8 mouse cellular contexts compared by ENCODE assay signal in the genomic region with DNA sequence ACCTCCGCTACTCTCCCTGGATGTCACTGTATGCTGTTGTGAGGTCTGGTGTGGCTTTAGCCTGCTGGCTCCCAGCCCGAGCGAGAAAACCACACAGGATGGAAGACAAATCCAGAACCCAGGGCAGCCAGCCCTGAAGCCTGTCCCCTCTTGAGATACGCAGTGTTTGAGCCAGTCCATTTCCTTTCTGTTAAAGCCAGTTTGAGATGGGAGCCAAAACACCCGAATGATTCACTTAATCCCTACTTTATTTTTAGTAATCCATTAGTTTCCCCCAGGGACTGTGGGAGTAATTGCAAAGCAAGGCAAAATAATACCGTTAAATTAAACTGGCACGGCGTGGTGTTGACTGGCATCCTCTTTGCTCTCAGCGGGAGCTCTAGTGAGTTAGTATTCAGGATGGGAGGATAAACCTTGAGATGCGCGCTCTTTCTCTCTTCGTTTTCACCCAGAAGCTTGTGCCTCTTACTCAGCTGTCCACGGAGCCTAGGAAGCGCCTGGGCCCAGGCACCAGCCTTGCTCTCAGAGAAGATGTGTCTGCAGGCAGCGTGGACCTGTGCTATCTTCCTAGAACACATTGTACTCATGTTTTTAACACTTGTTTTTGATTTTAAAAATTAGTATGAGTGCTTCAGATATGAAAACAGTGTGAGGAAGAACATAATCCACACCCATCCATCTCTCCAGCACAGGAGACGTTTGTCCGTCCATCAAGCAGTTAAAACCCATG.
DNase-seq lines count a peak whose midpoint lies in the region; ATAC-seq lines count a peak whose summit lies in the region.

No protein-coding gene starts in this region.

- H3K4me2 ChIP-seq in forebrain, embryonic 16.5 days (ENCODE audit: low read length): no peak overlapping the region
- H3K4me2 ChIP-seq in intestine, embryonic 16.5 days (ENCODE audit: low read depth, low read length): no peak overlapping the region

- DNase-seq in kidney, adult 8-10 months: peak; percentile 28 to 33
- DNase-seq in kidney, adult 18-20 months: no peak
- peak; percentile 23 for DNase-seq in adrenal gland, postnatal 25 days
- peak; percentile 30 for DNase-seq in retina, postnatal 1 day
- no peak for DNase-seq in thymus, postnatal 36 days

- H3K27ac ChIP-seq in forebrain, embryonic 16.5 days (ENCODE audit: low read length): no peak overlapping the region
- no peak overlapping the region for H3K27ac ChIP-seq in intestine, embryonic 16.5 days (ENCODE audit: low read length)

- WGBS in forebrain, embryonic 16.5 days: 39% methylated on average over 17 of the region's 17 CpGs
- WGBS in intestine, embryonic 16.5 days: 72% methylated on average over 17 of the region's 17 CpGs

- no peaks in the 10 kb centered on the region for H3K9me3 ChIP-seq in forebrain, embryonic 16.5 days (ENCODE audit: control insufficient read depth, low read length)
- no peaks in the 10 kb centered on the region for H3K9me3 ChIP-seq in intestine, embryonic 16.5 days (ENCODE audit: control insufficient read depth, low read length)

- no peaks in the 10 kb centered on the region for H3K36me3 ChIP-seq in forebrain, embryonic 16.5 days (ENCODE audit: control insufficient read depth, insufficient read depth)
- no peaks in the 10 kb centered on the region for H3K36me3 ChIP-seq in intestine, embryonic 16.5 days (ENCODE audit: control insufficient read depth, insufficient read depth, low read length)

- no peaks in the 10 kb centered on the region for H3K27me3 ChIP-seq in forebrain, embryonic 16.5 days (replicated peaks; ENCODE audit: control insufficient read depth, insufficient read depth, low read length)
- H3K27me3 ChIP-seq in intestine, embryonic 16.5 days (replicated peaks; ENCODE audit: control insufficient read depth, insufficient read depth, low read length): no peaks in the 10 kb centered on the region

- H3K4me1 ChIP-seq in forebrain, embryonic 16.5 days (replicated peaks; ENCODE audit: control insufficient read depth, insufficient read depth, low read length): peaks cover 11% of the 10 kb centered on the region
- no peaks in the 10 kb centered on the region for H3K4me1 ChIP-seq in intestine, embryonic 16.5 days (ENCODE audit: control insufficient read depth, insufficient read depth, low read length)

- ATAC-seq in forebrain, embryonic 16.5 days: peak; percentile 62; the same call in 1 of the 2 replicates
- peak; percentile 58 to 75 for ATAC-seq in hematopoietic stem cell, adult 5-6 weeks (replicated peaks in 1 of 2; ENCODE audit: insufficient read depth in 1 of 2, low FRiP score in 2 of 2, low TSS enrichment in 1 of 2, low read depth in 1 of 2, poor library complexity in 2 of 2, severe bottlenecking in 2 of 2)
- no peak for ATAC-seq in intestine, embryonic 16.5 days

- no peak overlapping the region for H3K9ac ChIP-seq in forebrain, embryonic 16.5 days (replicated peaks; ENCODE audit: low read depth, low read length)
- H3K9ac ChIP-seq in intestine, embryonic 16.5 days (ENCODE audit: low read depth, low read length): no peak overlapping the region

- H3K4me3 ChIP-seq in forebrain, embryonic 16.5 days (replicated peaks; ENCODE audit: low read length): no peak overlapping the region
- no peak overlapping the region for H3K4me3 ChIP-seq in intestine, embryonic 16.5 days (ENCODE audit: low read length)

Comparison
In these comparisons a context has a peak if more than half of its experiments do, and no peak if none do; other contexts are left out.
1. DNase-seq: peak in kidney, adult 8-10 months (2 of 2), adrenal gland, postnatal 25 days (single experiment) and retina, postnatal 1 day (single experiment); none in kidney, adult 18-20 months (single experiment) and thymus, postnatal 36 days (0 of 2).